Mouse (Mus musculus) intestine, postnatal 0 days (tissue): Measurements from ENCODE around the gene Ncor2. TPM values are rescaled to one million over a fixed set of nuclear protein-coding genes. Genes with fewer than 3 reads are reported as not detected.
A peak's percentile ranks its signal among the peaks of the same experiment; 100 is the strongest.

ENCODE experiments used
- ATAC-seq: fragments of 200-750 bp; cut with Nextera tagmentation; 2 replicates; pipeline ENCODE4 v1.8.0; 2017; ENCODE audit warnings: mild to moderate bottlenecking, moderate TSS enrichment, moderate library complexity
- H3K27ac ChIP-seq: fragments of 300-500 bp; sonication (generic); 2 replicates; pipeline ENCODE4 v1.5.1; 2014; ENCODE audit warnings: mild to moderate bottlenecking, low read depth, low read length, moderate library complexity
- H3K27me3 ChIP-seq: fragments of 300-500 bp; sonication (generic); replicated peaks from 2 replicates; pipeline ENCODE4 v1.6.1; 2014; ENCODE audit warnings: low read length, mixed read lengths; ENCODE audit not compliant: control insufficient read depth, insufficient read depth
- H3K36me3 ChIP-seq: fragments of 300-500 bp; sonication (generic); 2 replicates; pipeline ENCODE4 v1.6.1; 2014; ENCODE audit warnings: mild to moderate bottlenecking, moderate library complexity; ENCODE audit not compliant: control insufficient read depth, insufficient read depth
- H3K4me1 ChIP-seq: fragments of 300-500 bp; sonication (generic); replicated peaks from 2 replicates; pipeline ENCODE4 v1.6.1; 2014; ENCODE audit warnings: antibody characterized with exemption, low read length, mixed read lengths; ENCODE audit not compliant: control insufficient read depth, insufficient read depth
- H3K4me2 ChIP-seq: fragments of 300-500 bp; sonication (generic); replicated peaks from 2 replicates; pipeline ENCODE4 v1.6.1; 2014; ENCODE audit warnings: low read depth, mild to moderate bottlenecking, moderate library complexity
- H3K4me3 ChIP-seq: fragments of 300-500 bp; sonication (generic); 2 replicates; pipeline ENCODE4 v1.5.1; 2014; ENCODE audit warnings: low read depth, low read length
- H3K9ac ChIP-seq: fragments of 300-500 bp; sonication (generic); 2 replicates; pipeline ENCODE4 v1.6.1; 2014; ENCODE audit warnings: mild to moderate bottlenecking, low read depth, low read length
- H3K9me3 ChIP-seq: fragments of 300-500 bp; sonication (generic); 2 replicates; pipeline ENCODE4 v1.6.1; 2016; ENCODE audit warnings: mixed run types; ENCODE audit not compliant: control insufficient read depth
- CTCF ChIP-seq: sonication (generic); IDR thresholded peaks from 2 replicates; pipeline ENCODE4 v1.5.1; 2016; ENCODE audit warnings: low read depth, mild to moderate bottlenecking, control low read depth, antibody characterized with exemption, moderate library complexity
- WGBS: fragments of 180-500 bp; shearing (Covaris S2); extraction: QIAGEN DNeasy Blood & Tissue Kit; methylation state at CpG from one replicate; pipeline ENCODE4 v1.1.7; 2014; 5-methylcytosine and 5-hydroxymethylcytosine counted together
- polyA plus RNA-seq: library from polyadenylated mRNA; unstranded; fragments of >200 nt; fragmentation: Nextera tagmentation; extraction: Ambion mirVana; gene quantifications from 2 replicates; pipeline ENCODE4 v1.2.1, GENCODE M21; 2015

Ncor2 gene
- polyA plus RNA-seq, 1 experiment from 2014 or later = 7.1 TPM

GRCm38 (mm10) chr5:125132069-125132468 is 47.0 kb downstream of the Ncor2 start:
- no peak for ATAC-seq
- no peak overlapping the region for H3K4me3 ChIP-seq
- H3K9me3 ChIP-seq = no peaks in the 10 kb centered on the region
- no peak overlapping the region for H3K9ac ChIP-seq
- no peaks in the 10 kb centered on the region for H3K36me3 ChIP-seq
- no peaks in the 10 kb centered on the region for H3K27me3 ChIP-seq
- H3K27ac ChIP-seq = no peak overlapping the region
- 78% methylated on average over 2 of the region's 2 CpGs for WGBS
- H3K4me2 ChIP-seq = no peak overlapping the region
- TF ChIP-seq CTCF = no peak
- H3K4me1 ChIP-seq = peaks cover 4% of the 10 kb centered on the region; the same call in 1 of the 2 replicates

GRCm38 (mm10) chr5:125130406-125130805 is 48.6 kb downstream of the Ncor2 start:
- H3K4me3 ChIP-seq = no peak overlapping the region
- H3K9ac ChIP-seq = no peak overlapping the region
- H3K36me3 ChIP-seq = no peaks in the 10 kb centered on the region
- no peak overlapping the region for H3K4me2 ChIP-seq
- TF ChIP-seq CTCF = no peak
- no peaks in the 10 kb centered on the region for H3K27me3 ChIP-seq
- peaks cover 4% of the 10 kb centered on the region; the same call in 1 of the 2 replicates for H3K4me1 ChIP-seq
- no peak for ATAC-seq
- WGBS = 82% methylated on average over 3 of the region's 3 CpGs
- no peak overlapping the region for H3K27ac ChIP-seq
- H3K9me3 ChIP-seq = no peaks in the 10 kb centered on the region

- 77% methylated on average over 14 of the region's 14 CpGs for WGBS
- Histone ChIP-seq H3K4me3 (no peak overlapping the region), H3K36me3 (peaks cover 7% of the 10 kb centered on the region; the same call in 1 of the 2 replicates), H3K9ac (no peak overlapping the region), H3K4me1 (no peaks in the 10 kb centered on the region), H3K27me3 (no peaks in the 10 kb centered on the region), H3K27ac (no peak overlapping the region), H3K4me2 (no peak overlapping the region), H3K9me3 (no peaks in the 10 kb centered on the region)
- ATAC-seq = no peak
- no peak for TF ChIP-seq CTCF
Measured at GRCm38 (mm10) chr5:125128939-125129385, 50.1 kb downstream of the Ncor2 start.

GRCm38 (mm10) chr5:125127920-125128319 is 51.1 kb downstream of the Ncor2 start:
- Histone ChIP-seq H3K4me1 (no peaks in the 10 kb centered on the region), H3K36me3 (peaks cover 8% of the 10 kb centered on the region; the same call in 1 of the 2 replicates)

GRCm38 (mm10) chr5:125127426-125127825 is 51.6 kb downstream of the Ncor2 start:
- Histone ChIP-seq H3K9ac (no peak overlapping the region), H3K4me3 (no peak overlapping the region), H3K36me3 (peaks cover 8% of the 10 kb centered on the region; the same call in 1 of the 2 replicates), H3K4me1 (no peaks in the 10 kb centered on the region), H3K4me2 (no peak overlapping the region), H3K27me3 (no peaks in the 10 kb centered on the region), H3K27ac (no peak overlapping the region), H3K9me3 (no peaks in the 10 kb centered on the region)
- TF ChIP-seq CTCF = no peak
- ATAC-seq = 0 out of 2 replicates have a peak, but pooled peaks have one; percentile 7
- 69% methylated on average over 4 of the region's 4 CpGs for WGBS

More at GRCm38 (mm10) chr5:125127920-125128319, 51.1 kb downstream of the Ncor2 start:
- Histone ChIP-seq H3K27me3 (no peaks in the 10 kb centered on the region), H3K9ac (no peak overlapping the region), H3K9me3 (no peaks in the 10 kb centered on the region), H3K4me3 (no peak overlapping the region), H3K27ac (no peak overlapping the region), H3K4me2 (no peak overlapping the region)
- 79% methylated on average over 1 of the region's 1 CpGs for WGBS
- TF ChIP-seq CTCF = no peak
- ATAC-seq = no peak

- no peak overlapping the region for H3K4me3 ChIP-seq
- TF ChIP-seq CTCF = no peak
- H3K27me3 ChIP-seq = no peaks in the 10 kb centered on the region
- H3K4me1 ChIP-seq = no peaks in the 10 kb centered on the region
- H3K9ac ChIP-seq = no peak overlapping the region
- no peaks in the 10 kb centered on the region for H3K9me3 ChIP-seq
- H3K36me3 ChIP-seq = peaks cover 8% of the 10 kb centered on the region; the same call in 1 of the 2 replicates
- no peak for ATAC-seq
- H3K4me2 ChIP-seq = no peak overlapping the region
- WGBS = 69% methylated on average over 4 of the region's 4 CpGs
- no peak overlapping the region for H3K27ac ChIP-seq
Measured at GRCm38 (mm10) chr5:125125966-125126464, 53.0 kb downstream of the Ncor2 start.
